Mouse (Mus musculus) forebrain, embryonic 11.5 days (tissue): Measurements from ENCODE around the gene Tmem184b. TPM values are rescaled to one million over a fixed set of nuclear protein-coding genes. Genes with fewer than 3 reads are reported as not detected.

Source experiments
- ATAC-seq: fragments of 200-750 bp; cut with Nextera tagmentation; replicated peaks from 2 replicates; pipeline ENCODE4 v1.8.0; 2017; ENCODE audit warnings: moderate TSS enrichment; ENCODE audit not compliant: low FRiP score
- DNase-seq: peaks from one replicate; pipeline ENCODE4 v3.0.0-alpha.2; 2017; ENCODE audit warnings: low spot score
- H3K27ac ChIP-seq: fragments of 300-500 bp; sonication (generic); 2 replicates; pipeline ENCODE4 v1.5.1; 2014; ENCODE audit warnings: low read depth, low read length
- H3K27me3 ChIP-seq: fragments of 300-500 bp; sonication (generic); 2 replicates; pipeline ENCODE4 v1.6.1; 2014; ENCODE audit warnings: mild to moderate bottlenecking, low read length, mixed read lengths; ENCODE audit not compliant: control insufficient read depth, insufficient read depth
- H3K36me3 ChIP-seq: fragments of 300-500 bp; sonication (generic); 2 replicates; pipeline ENCODE4 v1.6.1; 2014; ENCODE audit warnings: mild to moderate bottlenecking, low read length, moderate library complexity, mixed read lengths; ENCODE audit not compliant: control insufficient read depth, insufficient read depth
- H3K4me1 ChIP-seq: fragments of 300-500 bp; sonication (generic); replicated peaks from 2 replicates; pipeline ENCODE4 v1.6.1; 2014; ENCODE audit warnings: low read length, mixed read lengths; ENCODE audit not compliant: control insufficient read depth, insufficient read depth
- H3K4me2 ChIP-seq: fragments of 300-500 bp; sonication (generic); 2 replicates; pipeline ENCODE4 v1.6.1; 2014; ENCODE audit warnings: low read depth, mild to moderate bottlenecking, low read length, moderate library complexity, mixed read lengths; ENCODE audit not compliant: severe bottlenecking
- H3K4me3 ChIP-seq: fragments of 300-500 bp; sonication (generic); 2 replicates; pipeline ENCODE4 v1.5.1; 2014; ENCODE audit warnings: low read depth, low read length
- H3K9ac ChIP-seq: fragments of 300-500 bp; sonication (generic); 2 replicates; pipeline ENCODE4 v1.6.1; 2014; ENCODE audit warnings: low read length
- H3K9me3 ChIP-seq: fragments of 300-500 bp; sonication (generic); 2 replicates; pipeline ENCODE4 v1.6.1; 2016; ENCODE audit warnings: low read length, mixed read lengths; ENCODE audit not compliant: control insufficient read depth
- WGBS: fragments of 180-500 bp; shearing (Covaris S2); extraction: QIAGEN DNeasy Blood & Tissue Kit; methylation state at CpG from one replicate; pipeline ENCODE4 v1.1.7; 2014; 5-methylcytosine and 5-hydroxymethylcytosine counted together
- polyA plus RNA-seq: library from polyadenylated mRNA; unstranded; fragments of >200 nt; fragmentation: Nextera tagmentation; extraction: Ambion mirVana; gene quantifications from 2 replicates; pipeline ENCODE4 v1.2.1, GENCODE M21; 2014

Tmem184b gene
- polyA plus RNA-seq, 1 experiment from 2014 or later: 55.2 TPM

DNA sequence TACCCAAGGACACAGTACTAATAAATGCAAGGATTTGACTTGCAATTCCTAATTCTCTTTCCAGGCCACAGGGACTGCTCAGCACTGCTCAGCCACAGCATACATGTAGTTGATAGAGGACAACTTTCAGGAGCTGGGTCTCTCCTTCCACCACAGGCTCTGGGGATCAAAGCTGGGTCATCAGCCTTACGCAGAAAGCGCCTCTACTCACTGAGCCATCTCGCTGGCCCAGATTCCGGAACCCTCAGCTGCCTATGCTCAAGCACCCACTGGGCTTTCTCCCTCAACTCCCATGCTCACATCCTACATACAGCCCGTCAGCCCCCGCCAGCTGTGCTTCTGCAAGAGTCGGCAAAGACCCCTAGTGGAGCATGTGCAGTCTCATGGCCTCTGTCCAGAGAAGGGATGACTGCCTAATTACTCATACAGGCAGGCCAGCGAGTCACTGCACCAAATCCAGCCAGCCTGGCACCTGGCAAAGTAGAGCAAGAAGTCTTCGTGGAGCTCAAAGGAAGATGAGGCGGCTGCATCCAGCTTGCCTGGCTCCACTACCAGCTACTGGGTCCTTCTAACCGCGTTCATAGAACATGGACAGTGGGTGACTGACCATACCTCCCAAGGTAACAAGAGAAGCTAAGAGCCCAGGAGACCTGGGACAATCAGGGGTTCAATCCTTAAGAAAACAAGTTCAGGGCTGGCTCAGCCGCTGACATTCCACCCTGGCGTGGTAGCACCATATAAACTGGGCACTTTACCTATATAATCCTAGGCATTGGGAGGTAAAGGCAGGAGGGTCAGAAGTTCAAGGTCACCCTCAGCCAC is 3.9 kb downstream of the Tmem184b start:
- H3K9ac ChIP-seq: no peak overlapping the region
- H3K4me2 ChIP-seq: no peak overlapping the region
- ATAC-seq (no peak), DNase-seq (no peak)
- H3K4me1 ChIP-seq: peaks cover 8% of the 10 kb centered on the region; the same call in 1 of the 2 replicates
- H3K4me3 ChIP-seq: no peak overlapping the region
- no peak overlapping the region for H3K27ac ChIP-seq
- H3K36me3 ChIP-seq: no peaks in the 10 kb centered on the region
- 88% methylated on average over 14 of the region's 14 CpGs for WGBS
- no peaks in the 10 kb centered on the region for H3K27me3 ChIP-seq
- H3K9me3 ChIP-seq: no peaks in the 10 kb centered on the region

DNA sequence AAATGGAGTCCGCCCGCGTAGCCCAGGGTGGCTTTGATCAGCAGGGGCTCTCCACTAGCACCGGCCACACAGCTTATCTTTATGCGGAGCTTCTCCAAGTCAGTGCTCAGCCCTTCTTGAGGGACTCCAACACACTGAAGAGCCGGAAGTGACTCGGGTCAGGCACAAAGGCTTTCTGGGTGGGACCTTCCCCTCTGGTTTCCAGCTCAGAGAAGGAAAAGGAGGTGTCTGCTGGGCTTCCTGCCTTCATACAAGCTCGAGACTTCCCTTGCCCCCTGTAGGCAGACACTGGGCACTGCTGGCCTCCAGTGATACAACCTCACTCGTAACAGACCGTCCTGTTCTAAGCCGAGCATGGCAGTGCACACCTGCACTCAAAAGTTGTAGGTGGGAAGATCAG is 6.6 kb downstream of the Tmem184b start:
- no peak for DNase-seq
- H3K4me2 ChIP-seq: no peak overlapping the region
- no peak for ATAC-seq
- H3K36me3 ChIP-seq: no peaks in the 10 kb centered on the region
- H3K9ac ChIP-seq: no peak overlapping the region
- H3K27me3 ChIP-seq: no peaks in the 10 kb centered on the region
- no peak overlapping the region for H3K4me3 ChIP-seq
- H3K9me3 ChIP-seq: no peaks in the 10 kb centered on the region
- H3K4me1 ChIP-seq: no peaks in the 10 kb centered on the region; the same call in 1 of the 2 replicates
- H3K27ac ChIP-seq: no peak overlapping the region
- 85% methylated on average over 11 of the region's 11 CpGs for WGBS

DNA sequence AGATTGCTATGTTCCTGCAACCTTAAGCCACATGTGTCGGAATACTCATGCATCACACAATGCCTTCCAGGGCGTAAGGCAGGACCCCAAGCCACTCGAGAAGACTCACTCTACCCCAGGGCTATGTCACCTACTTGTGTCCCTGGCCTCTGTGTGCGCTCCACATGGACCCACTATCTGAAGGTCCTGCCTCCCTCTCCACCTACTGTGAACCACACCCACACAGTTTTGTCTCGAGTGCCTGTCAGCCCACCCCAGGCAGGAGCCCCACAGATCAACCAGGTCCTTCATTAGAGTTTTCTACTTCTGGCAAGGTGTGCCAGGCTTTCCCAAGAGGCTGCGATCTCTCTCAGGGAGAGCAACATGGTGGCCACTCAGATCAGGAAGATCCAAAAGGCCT is 8.1 kb downstream of the Tmem184b start:
- no peak overlapping the region for H3K27ac ChIP-seq
- H3K27me3 ChIP-seq: no peaks in the 10 kb centered on the region
- H3K4me2 ChIP-seq: no peak overlapping the region
- no peak overlapping the region for H3K4me3 ChIP-seq
- no peaks in the 10 kb centered on the region for H3K36me3 ChIP-seq
- DNase-seq (no peak), ATAC-seq (no peak)
- H3K9me3 ChIP-seq: no peaks in the 10 kb centered on the region
- 86% methylated on average over 6 of the region's 6 CpGs for WGBS
- H3K4me1 ChIP-seq: no peaks in the 10 kb centered on the region; the same call in 1 of the 2 replicates
- no peak overlapping the region for H3K9ac ChIP-seq

DNA sequence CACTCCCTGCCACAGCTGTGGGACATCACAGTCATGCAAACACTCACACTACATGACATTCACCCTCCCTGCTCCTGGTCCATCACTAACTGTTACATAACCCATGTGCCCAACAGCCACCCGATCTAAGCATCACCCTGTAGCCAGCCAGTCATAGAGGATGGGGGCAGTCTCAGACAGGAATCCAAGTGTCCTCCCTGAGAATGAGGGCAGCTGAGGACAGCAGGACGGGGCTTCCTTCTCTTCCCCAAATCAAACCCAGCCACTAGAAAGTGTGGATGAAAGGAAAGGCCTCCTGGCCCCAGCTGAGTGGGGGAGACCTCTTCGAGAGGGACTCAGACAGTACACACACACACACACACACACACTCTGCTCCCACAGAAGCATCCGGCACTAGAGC is 8.5 kb downstream of the Tmem184b start:
- Histone ChIP-seq H3K4me3 (no peak overlapping the region), H3K27ac (no peak overlapping the region), H3K36me3 (no peaks in the 10 kb centered on the region), H3K4me1 (no peaks in the 10 kb centered on the region; the same call in 1 of the 2 replicates), H3K4me2 (no peak overlapping the region), H3K9ac (no peak overlapping the region), H3K9me3 (no peaks in the 10 kb centered on the region), H3K27me3 (no peaks in the 10 kb centered on the region)
- no peak for ATAC-seq
- DNase-seq: no peak
- WGBS: 93% methylated on average over 4 of the region's 4 CpGs

DNA sequence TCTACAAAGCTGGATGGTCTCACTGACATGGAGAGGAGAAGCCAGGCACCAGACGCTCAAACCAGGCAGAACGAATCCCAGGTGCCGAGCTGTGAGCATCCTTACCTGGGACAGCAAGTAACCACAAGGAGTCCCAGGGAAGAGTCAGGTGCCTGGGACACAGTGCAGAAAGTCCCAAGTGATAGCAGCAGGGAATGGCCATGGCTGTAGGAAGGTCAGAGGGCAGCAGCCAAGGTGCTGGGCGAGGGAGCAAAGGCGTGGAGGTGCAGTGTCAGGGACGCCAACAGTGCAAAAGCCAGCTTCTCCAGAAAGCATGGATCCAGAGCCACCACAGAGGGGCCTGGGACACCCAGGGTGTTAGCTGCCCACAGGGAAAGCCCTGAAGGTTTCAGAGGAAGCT is 10.3 kb downstream of the Tmem184b start:
- ATAC-seq (no peak), DNase-seq (no peak)
- no peak overlapping the region for H3K27ac ChIP-seq
- no peaks in the 10 kb centered on the region; the same call in 1 of the 2 replicates for H3K4me1 ChIP-seq
- H3K27me3 ChIP-seq: no peaks in the 10 kb centered on the region
- no peaks in the 10 kb centered on the region for H3K36me3 ChIP-seq
- H3K9me3 ChIP-seq: no peaks in the 10 kb centered on the region
- no peak overlapping the region for H3K4me2 ChIP-seq
- WGBS: 78% methylated on average over 6 of the region's 6 CpGs
- H3K9ac ChIP-seq: no peak overlapping the region
- H3K4me3 ChIP-seq: no peak overlapping the region

DNA sequence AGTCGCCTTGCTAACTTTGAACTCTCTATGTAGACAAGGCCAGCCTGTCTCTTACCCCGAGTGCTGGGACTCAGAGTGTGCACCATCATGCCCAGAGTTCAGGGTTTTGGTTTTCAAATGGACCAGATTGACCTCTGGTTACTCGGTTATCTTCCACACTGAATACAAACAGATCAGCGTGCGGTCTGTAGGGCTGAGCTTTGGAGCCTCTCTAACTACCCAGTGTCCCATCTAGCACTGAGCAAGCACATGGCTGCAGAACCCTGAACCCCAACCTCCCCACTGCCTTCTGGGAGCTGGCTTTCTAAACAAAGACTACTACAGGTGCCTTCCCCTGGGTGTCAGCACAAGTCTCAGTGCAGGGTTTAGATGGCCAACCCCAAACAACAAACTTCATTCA is 10.8 kb downstream of the Tmem184b start:
- Histone ChIP-seq H3K27me3 (no peaks in the 10 kb centered on the region), H3K9me3 (no peaks in the 10 kb centered on the region), H3K27ac (no peak overlapping the region), H3K9ac (no peak overlapping the region), H3K4me3 (no peak overlapping the region), H3K36me3 (no peaks in the 10 kb centered on the region), H3K4me1 (no peaks in the 10 kb centered on the region; the same call in 1 of the 2 replicates), H3K4me2 (no peak overlapping the region)
- no peak for ATAC-seq
- no peak for DNase-seq
- WGBS: 84% methylated on average over 5 of the region's 5 CpGs

DNA sequence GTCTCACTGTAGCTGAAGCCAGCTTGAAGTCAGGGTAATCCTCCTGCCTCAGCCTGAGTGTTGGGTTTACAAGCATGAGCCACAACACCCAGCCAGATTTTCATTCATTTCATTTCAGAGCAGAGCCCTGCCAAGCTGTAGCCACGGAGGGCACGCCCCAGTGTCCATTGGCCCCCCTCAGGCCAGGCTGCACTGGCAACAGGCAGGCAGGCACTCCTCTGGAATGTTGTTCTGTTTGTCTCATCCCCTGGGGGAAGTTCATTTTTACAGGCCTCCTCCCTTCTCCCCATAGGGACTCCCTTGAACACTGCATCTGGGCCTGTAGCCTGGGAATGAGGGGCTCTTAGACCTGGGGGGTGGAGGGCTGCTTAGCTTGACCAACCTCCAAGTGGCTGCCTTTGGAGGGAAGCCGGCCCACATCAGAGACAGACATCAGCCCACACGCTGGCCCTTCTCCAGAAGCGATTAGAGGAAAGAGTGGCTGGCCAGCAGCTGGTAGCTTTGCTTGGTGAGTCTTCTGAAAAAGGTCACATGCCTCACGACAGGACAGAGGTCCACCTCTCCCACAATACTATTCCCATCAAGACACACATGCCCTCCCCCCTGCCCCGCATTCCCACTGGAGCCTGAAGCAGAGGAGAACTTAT is 11.8 kb downstream of the Tmem184b start:
- 60% methylated on average over 7 of the region's 7 CpGs for WGBS
- DNase-seq: no peak
- no peak overlapping the region for H3K27ac ChIP-seq
- no peak for ATAC-seq
- no peak overlapping the region for H3K9ac ChIP-seq
- H3K9me3 ChIP-seq: no peaks in the 10 kb centered on the region
- H3K27me3 ChIP-seq: no peaks in the 10 kb centered on the region
- H3K4me3 ChIP-seq: no peak overlapping the region
- H3K4me1 ChIP-seq: no peaks in the 10 kb centered on the region; the same call in 1 of the 2 replicates
- no peaks in the 10 kb centered on the region for H3K36me3 ChIP-seq
- H3K4me2 ChIP-seq: no peak overlapping the region

DNA sequence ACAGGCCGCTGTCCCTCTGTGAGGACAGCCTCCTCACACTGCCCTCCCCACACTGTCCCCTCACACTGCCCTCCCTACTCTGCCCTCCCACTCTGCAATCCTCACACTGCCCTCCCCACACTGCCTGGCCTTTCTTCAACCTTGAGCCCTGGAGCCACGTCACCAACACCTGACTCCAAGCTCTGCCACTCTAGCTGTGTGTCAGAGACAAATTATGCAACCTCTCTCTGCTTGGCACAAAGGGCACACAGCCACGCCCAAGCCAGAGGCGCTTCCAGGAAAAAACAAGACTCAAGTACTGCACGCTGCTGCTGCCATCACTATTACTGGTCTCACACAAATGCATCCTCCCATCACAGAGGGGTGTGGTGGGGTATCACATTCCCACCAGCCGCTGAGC is 12.9 kb downstream of the Tmem184b start:
- Histone ChIP-seq H3K4me3 (no peak overlapping the region), H3K4me2 (no peak overlapping the region), H3K4me1 (no peaks in the 10 kb centered on the region; the same call in 1 of the 2 replicates), H3K9ac (no peak overlapping the region), H3K27ac (no peak overlapping the region), H3K27me3 (no peaks in the 10 kb centered on the region), H3K36me3 (no peaks in the 10 kb centered on the region), H3K9me3 (no peaks in the 10 kb centered on the region)
- WGBS: 87% methylated on average over 6 of the region's 6 CpGs
- no peak for ATAC-seq
- no peak for DNase-seq
